ENCODE assay signal across 10 mouse cellular contexts in the genomic region with DNA sequence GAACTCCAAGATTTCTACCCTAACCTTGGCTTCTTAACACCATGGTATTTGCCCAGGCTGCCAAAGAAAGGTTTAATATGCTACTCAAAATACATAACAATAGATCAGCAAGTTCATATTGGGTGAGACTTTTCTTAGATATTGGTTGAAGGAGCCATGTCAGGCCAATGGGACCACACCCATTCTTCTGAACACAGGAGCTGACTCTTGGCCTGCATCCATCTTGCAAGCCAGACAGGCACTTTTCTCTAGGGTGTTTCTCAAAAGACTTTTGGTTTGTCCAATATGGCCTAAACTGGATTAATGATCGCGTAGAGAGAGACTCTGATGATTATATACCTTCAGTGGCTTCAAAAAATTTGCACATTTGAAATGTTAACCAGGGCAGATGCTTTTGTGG. TPM values are rescaled to one million over a fixed set of nuclear protein-coding genes. Genes with fewer than 3 reads are reported as not detected.
DNase-seq lines count a peak whose midpoint lies in the region; ATAC-seq and TF ChIP-seq lines count a peak whose summit lies in the region.
"Had no signal": no experiment of that assay in that cellular context is flagged by ENCODE, and none has a peak within 500 bp of the region (broad histone marks: within the 10 kb centered on the region; RNA-seq: fewer than 3 reads in every experiment).

No protein-coding gene starts in this region.

- TF ChIP-seq CTCF in liver, postnatal 0 days (IDR thresholded peaks at IDR 0.05; ENCODE audit: low read depth), result no peak

- intact Hi-C loops in gastrocnemius, postnatal 14 days (cut with DNase I; ENCODE audit: low total_unique reads), result no loop called here

- 93% methylated on average over 2 of the region's 2 CpGs for WGBS in liver, postnatal 0 days (ENCODE audit: insufficient replicate concordance)
- WGBS in liver, embryonic 12.5 days (ENCODE audit: insufficient replicate concordance), result 85% methylated on average over 2 of the region's 2 CpGs
- 92% methylated on average over 2 of the region's 2 CpGs for WGBS in heart, embryonic 14.5 days
- WGBS in stomach, embryonic 14.5 days, result 86% methylated on average over 2 of the region's 2 CpGs

- no peak for TF ChIP-seq EP300 in liver, postnatal 0 days (IDR thresholded peaks at IDR 0.05; ENCODE audit: low read depth)

- no peaks in the 10 kb centered on the region for H3K36me3 ChIP-seq in liver, postnatal 0 days (replicated peaks; ENCODE audit: insufficient read depth, low read length)
- H3K36me3 ChIP-seq in liver, embryonic 12.5 days, result no peaks in the 10 kb centered on the region
- no peaks in the 10 kb centered on the region for H3K36me3 ChIP-seq in heart, embryonic 14.5 days (ENCODE audit: control insufficient read depth, insufficient read depth, low read length)
- H3K36me3 ChIP-seq in stomach, embryonic 14.5 days (ENCODE audit: control insufficient read depth, insufficient read depth, low read length), result no peaks in the 10 kb centered on the region

- no peaks in the 10 kb centered on the region for H3K9me3 ChIP-seq in liver, postnatal 0 days (ENCODE audit: low read length)
- no peaks in the 10 kb centered on the region for H3K9me3 ChIP-seq in liver, embryonic 12.5 days (replicated peaks)
- H3K9me3 ChIP-seq in heart, embryonic 14.5 days (ENCODE audit: control insufficient read depth, low read length), result no peaks in the 10 kb centered on the region
- no peaks in the 10 kb centered on the region for H3K9me3 ChIP-seq in stomach, embryonic 14.5 days (ENCODE audit: control insufficient read depth, low read depth, low read length)

- no peaks in the 10 kb centered on the region for H3K27me3 ChIP-seq in liver, postnatal 0 days (ENCODE audit: insufficient read depth, low read length)
- no peaks in the 10 kb centered on the region for H3K27me3 ChIP-seq in liver, embryonic 12.5 days (replicated peaks)
- no peaks in the 10 kb centered on the region for H3K27me3 ChIP-seq in heart, embryonic 14.5 days (ENCODE audit: control insufficient read depth, insufficient read depth, low read length)
- no peaks in the 10 kb centered on the region for H3K27me3 ChIP-seq in stomach, embryonic 14.5 days (ENCODE audit: control insufficient read depth, insufficient read depth, low read length)

- H3K4me2 ChIP-seq in liver, postnatal 0 days (ENCODE audit: low read depth, low read length), result peak overlapping the region; percentile 56
- no peak overlapping the region for H3K4me2 ChIP-seq in liver, embryonic 12.5 days
- peak overlapping the region; percentile 63 for H3K4me2 ChIP-seq in heart, embryonic 14.5 days (ENCODE audit: low read length)
- H3K4me2 ChIP-seq in stomach, embryonic 14.5 days (replicated peaks; ENCODE audit: low read depth, low read length), result peak overlapping the region; percentile 61; the same call in 1 of the 2 replicates

- H3K4me3 ChIP-seq in liver, postnatal 0 days (ENCODE audit: low read depth, low read length), result peak overlapping the region; percentile 9; the same call in 1 of the 2 replicates
- H3K4me3 ChIP-seq in liver, embryonic 12.5 days, result no peak overlapping the region
- peak overlapping the region in 1 of 2 experiments; percentile 43; a peak in 1 of 4 replicates for H3K4me3 ChIP-seq in heart, embryonic 14.5 days (ENCODE audit: control insufficient read depth in 1 of 2, insufficient read depth in 1 of 2, low read depth in 1 of 2, low read length in 2 of 2)
- H3K4me3 ChIP-seq in stomach, embryonic 14.5 days (ENCODE audit: low read depth, low read length), result no peak overlapping the region

- DNase-seq in gastrocnemius, postnatal 14 days, result peak; percentile 36
- no peak for DNase-seq in gastrocnemius, postnatal 4 days (ENCODE audit: low spot score in 2 of 2)
- DNase-seq in liver, postnatal 0 days, result no peak
- no peak for DNase-seq in ovary, postnatal 36 days (ENCODE audit: low spot score)
- no peak for DNase-seq in Muller cell, postnatal 12 days (ENCODE audit: inconsistent ontology term)
- DNase-seq: cerebellum, adult 9-10 months; kidney, postnatal 14 days had no signal

- no peak overlapping the region for H3K9ac ChIP-seq in liver, postnatal 0 days (replicated peaks)
- H3K9ac ChIP-seq in liver, embryonic 12.5 days, result no peak overlapping the region
- peak overlapping the region; percentile 18; the same call in 1 of the 2 replicates for H3K9ac ChIP-seq in heart, embryonic 14.5 days (ENCODE audit: low read length)
- H3K9ac ChIP-seq in stomach, embryonic 14.5 days (replicated peaks; ENCODE audit: low read depth, low read length), result no peak overlapping the region

- H3K27ac ChIP-seq in liver, postnatal 0 days (ENCODE audit: low read depth), result no peak overlapping the region
- H3K27ac ChIP-seq in liver, embryonic 12.5 days, result no peak overlapping the region
- H3K27ac ChIP-seq in heart, embryonic 14.5 days (replicated peaks in 1 of 2; ENCODE audit: control insufficient read depth in 1 of 2, insufficient read depth in 1 of 2, low read depth in 2 of 2, low read length in 2 of 2), result no peak overlapping the region
- no peak overlapping the region for H3K27ac ChIP-seq in stomach, embryonic 14.5 days (ENCODE audit: low read length)

- ATAC-seq in liver, postnatal 0 days, result no peak
- ATAC-seq in liver, embryonic 12.5 days, result no peak
- no peak for ATAC-seq in heart, embryonic 14.5 days (ENCODE audit: insufficient number of reproducible peaks, insufficient read depth, low FRiP score, low read depth)
- no peak for ATAC-seq in stomach, embryonic 14.5 days (ENCODE audit: insufficient number of reproducible peaks, insufficient read depth, low FRiP score, low read depth)

- H3K4me1 ChIP-seq in liver, postnatal 0 days (ENCODE audit: insufficient read depth), result no peaks in the 10 kb centered on the region
- H3K4me1 ChIP-seq in liver, embryonic 12.5 days, result peaks cover 7% of the 10 kb centered on the region; the same call in 1 of the 2 replicates
- H3K4me1 ChIP-seq in heart, embryonic 14.5 days (ENCODE audit: control insufficient read depth in 2 of 2, insufficient read depth in 2 of 2, low read length in 2 of 2), result peaks cover 35 to 65% of the 10 kb centered on the region in 2 experiments
- peaks cover 9% of the 10 kb centered on the region; the same call in 1 of the 2 replicates for H3K4me1 ChIP-seq in stomach, embryonic 14.5 days (ENCODE audit: control insufficient read depth, insufficient read depth, low read length)

RNA-seq across cellular contexts. Expression of a gene that starts 4.3 kb away (rescaled TPM):
- 10 to 100 TPM; 67.2 to 85.5 TPM for total RNA-seq in gastrocnemius, postnatal 14 days (2021)
- total RNA-seq in gastrocnemius, postnatal 4 days (2021), result 100 to 1,000 TPM; 163 to 171 TPM
- 21.0 and 27.2 TPM in 2 replicates for polyA plus RNA-seq in liver, postnatal 0 days (2015; fragmentation: Nextera tagmentation; extraction: Ambion mirVana)
- 10.9 and 12.2 TPM in 2 replicates for polyA plus RNA-seq in liver, embryonic 12.5 days (2016; fragmentation: Nextera tagmentation; extraction: Ambion mirVana)
- 88.5 and 96.2 TPM in 2 replicates for polyA plus RNA-seq in heart, embryonic 14.5 days (2014; fragmentation: Nextera tagmentation; extraction: Ambion mirVana)
- polyA plus RNA-seq in stomach, embryonic 14.5 days (2014; fragmentation: Nextera tagmentation; extraction: Ambion mirVana), result 96.2 and 112 TPM in 2 replicates
